Mouse (Mus musculus) forelimb bud, embryonic 11.5 days (tissue): ENCODE data around the gene Olfr944.

Source experiments
- DNase-seq: peaks from one replicate; pipeline ENCODE4 v3.0.0-alpha.2; 2012; ENCODE audit warnings: low read depth, low spot score

The Olfr944 gene

GRCm38 (mm10) chr9:39201620-39202019 is at the start of gene Olfr944:
TSS of gene Olfr944 (plus strand) at chr9:39201920.
- no peak for DNase-seq

GRCm38 (mm10) chr9:39152401-39152800 is 49.3 kb upstream of the Olfr944 start:
- DNase-seq = no peak

- no peak for DNase-seq
These were observed 35.7 kb upstream of the Olfr944 start, which contains the start of gene Olfr943 for GRCm38 (mm10) chr9:39166004-39166403. TSS of gene Olfr943 (plus strand) at chr9:39166304.

- DNase-seq = no peak
These were observed 48.2 kb downstream of the Olfr944 start, which contains the start of gene Olfr1537 for GRCm38 (mm10) chr9:39249894-39250293. TSS of gene Olfr1537 (minus strand) at chr9:39249994.
